Mouse (Mus musculus): ENCODE measurements around the gene Myod1. TPM values are rescaled to one million over a fixed set of nuclear protein-coding genes. Genes with fewer than 3 reads are reported as not detected.
A peak's percentile ranks its signal among the peaks of the same experiment; 100 is the strongest.

The Myod1 gene
- polyA plus RNA-seq (2017; shearing (Covaris generic)) = not detected

DNA sequence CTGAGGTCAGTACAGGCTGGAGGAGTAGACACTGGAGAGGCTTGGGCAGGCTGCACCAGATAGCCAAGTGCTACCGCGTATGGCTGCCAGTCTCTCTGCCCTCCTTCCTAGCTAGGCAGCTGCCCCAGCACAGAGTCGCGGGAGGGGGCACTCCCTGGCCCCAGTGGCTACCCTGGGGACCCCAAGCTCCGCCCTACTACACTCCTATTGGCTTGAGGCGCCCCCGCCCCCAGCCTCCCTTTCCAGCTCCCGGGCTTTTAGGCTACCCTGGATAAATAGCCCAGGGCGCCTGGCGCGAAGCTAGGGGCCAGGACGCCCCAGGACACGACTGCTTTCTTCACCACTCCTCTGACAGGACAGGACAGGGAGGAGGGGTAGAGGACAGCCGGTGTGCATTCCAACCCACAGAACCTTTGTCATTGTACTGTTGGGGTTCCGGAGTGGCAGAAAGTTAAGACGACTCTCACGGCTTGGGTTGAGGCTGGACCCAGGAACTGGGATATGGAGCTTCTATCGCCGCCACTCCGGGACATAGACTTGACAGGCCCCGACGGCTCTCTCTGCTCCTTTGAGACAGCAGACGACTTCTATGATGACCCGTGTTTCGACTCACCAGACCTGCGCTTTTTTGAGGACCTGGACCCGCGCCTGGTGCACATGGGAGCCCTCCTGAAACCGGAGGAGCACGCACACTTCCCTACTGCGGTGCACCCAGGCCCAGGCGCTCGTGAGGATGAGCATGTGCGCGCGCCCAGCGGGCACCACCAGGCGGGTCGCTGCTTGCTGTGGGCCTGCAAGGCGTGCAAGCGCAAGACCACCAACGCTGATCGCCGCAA lies at the start of gene Myod1:
TSS of gene Myod1 (plus strand) at position 303 of the 836 bp plus-strand sequence.
- ATAC-seq = no peak

GRCm38 (mm10) chr7:46327896-46328295 lies 48.4 kb upstream of the Myod1 start:
- ATAC-seq = no peak

- no peak for ATAC-seq
Measured at GRCm38 (mm10) chr7:46337397-46337796, 38.9 kb upstream of the Myod1 start.

DNA sequence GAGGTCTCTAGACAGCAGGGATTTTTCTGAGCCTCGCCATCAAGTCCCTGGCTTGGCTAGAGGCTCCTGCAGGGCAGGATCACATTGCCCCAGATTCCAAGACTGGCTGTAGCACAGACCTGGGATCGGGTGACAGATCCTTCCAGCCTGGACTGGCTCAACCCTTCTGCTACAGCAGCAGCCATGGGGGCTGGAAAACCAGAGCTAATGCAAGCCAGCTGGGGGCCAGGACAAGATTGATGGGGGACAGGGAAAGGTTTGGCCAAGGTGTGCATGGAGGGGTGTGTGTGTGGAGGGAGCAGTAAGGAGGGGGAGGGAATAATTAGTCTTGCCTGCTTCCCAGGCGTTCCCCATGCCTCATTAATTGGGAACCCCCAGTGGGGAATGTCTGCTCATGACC lies 36.5 kb upstream of the Myod1 start:
- no peak for ATAC-seq

DNA sequence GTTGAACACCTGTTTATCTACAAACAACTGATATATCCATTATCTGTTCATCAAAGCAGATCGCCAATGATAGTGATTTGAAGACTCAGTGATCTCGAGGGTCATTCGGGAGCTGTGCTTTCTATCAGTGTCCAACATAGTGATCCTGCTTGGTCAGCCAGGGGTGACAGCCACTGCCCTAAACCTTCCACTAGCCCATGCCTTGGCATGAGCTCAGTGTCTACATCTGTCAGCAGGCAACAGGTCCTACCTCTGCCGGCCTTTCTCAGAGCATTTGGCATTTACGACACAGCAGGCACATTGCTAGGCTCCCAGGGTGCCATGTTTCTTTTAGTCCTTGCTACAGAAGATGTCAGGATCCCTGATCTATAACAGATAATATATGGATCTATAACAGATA lies 36.0 kb upstream of the Myod1 start:
- ATAC-seq = no peak

DNA sequence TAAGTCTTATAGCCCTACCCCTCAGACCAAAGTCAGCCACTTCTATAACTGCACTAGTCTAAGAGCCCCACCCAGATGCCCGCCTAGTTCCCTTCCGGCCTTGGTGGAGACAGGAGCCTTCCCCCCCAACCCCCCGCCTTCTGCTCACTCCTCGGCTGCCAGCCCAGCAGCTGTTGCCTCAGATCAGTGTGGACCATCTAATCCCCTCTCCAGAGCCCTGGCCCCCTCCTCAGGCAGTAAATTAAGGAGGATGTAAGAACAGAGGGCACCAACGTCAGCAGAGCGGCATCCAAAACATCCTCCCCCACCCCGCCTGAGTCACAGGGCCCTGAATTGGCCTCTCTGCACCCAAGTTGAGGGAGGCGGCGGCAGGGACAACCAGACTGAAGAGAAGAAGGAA lies 34.8 kb upstream of the Myod1 start:
- ATAC-seq = no peak

DNA sequence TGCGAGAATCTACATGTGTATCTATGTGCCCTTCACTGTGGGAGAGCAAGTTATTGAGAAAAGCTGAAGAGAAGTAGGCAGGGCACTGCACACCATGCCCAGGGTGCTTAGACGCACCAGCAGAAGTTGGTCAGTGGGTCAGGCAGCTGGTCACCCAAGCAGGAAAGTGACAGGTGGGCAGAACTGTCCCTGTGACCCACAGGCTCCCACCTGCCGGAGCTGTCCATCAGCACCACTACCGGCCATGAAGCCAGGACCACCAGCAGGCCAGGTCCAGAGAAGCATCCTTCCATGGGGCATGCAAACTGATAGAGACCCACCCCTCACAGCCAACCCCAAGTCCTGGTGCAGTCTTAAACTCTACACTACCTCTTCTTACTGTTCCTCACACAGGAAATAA lies 28.6 kb upstream of the Myod1 start:
- ATAC-seq = no peak

GRCm38 (mm10) chr7:46348813-46349212 lies 27.5 kb upstream of the Myod1 start:
- ATAC-seq = no peak

DNA sequence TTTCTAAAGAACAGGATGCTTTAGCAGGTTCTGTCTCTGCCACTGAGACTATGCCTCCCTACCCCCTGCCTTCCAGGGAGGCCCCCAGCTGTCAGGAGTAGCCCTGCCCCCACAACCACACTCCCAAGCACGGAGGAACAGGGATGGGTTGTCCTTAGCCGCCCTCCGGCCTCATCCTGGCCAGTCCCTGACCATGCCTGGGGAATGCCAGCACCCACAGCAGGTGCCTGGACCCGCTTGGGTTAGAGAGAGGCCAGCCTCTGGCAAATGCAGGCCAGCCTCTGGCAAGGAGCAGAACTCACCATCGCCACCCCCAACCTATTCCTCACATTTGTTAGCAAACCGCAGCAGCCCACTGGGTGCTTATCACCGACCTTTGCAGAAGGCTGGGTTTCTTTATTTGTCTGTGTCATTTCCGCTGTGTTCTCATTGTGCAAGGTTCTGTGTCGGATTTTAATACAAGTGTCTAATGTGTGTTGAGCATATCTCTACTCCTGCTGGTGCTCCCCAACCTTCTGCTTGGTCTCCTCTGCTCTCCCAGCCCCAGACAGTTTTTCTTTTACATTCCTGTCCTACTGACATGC lies 26.1 kb upstream of the Myod1 start:
- ATAC-seq = no peak

- ATAC-seq = no peak
Measured at GRCm38 (mm10) chr7:46352748-46353147, 23.5 kb upstream of the Myod1 start.

DNA sequence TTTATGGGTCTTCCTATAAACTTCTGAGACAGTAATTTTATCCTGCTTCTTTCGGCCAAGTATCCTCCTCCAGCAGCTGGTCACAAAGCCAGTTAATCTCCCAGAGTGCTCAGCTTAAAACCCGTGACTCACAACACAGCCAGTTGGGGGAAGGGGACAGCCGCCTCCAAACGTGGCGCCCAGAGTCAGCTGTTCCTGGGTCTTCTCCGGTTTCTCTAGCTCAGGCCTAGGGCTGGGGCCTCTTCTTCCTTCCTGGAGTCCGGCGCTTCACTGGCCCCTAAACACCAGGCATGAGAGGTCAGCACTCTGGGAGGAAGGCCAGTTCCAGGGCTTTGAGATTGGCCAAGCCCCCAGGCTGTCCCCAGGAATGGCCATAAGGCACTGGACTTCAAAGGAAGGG lies 23.1 kb upstream of the Myod1 start:
- no peak for ATAC-seq

GRCm38 (mm10) chr7:46353875-46354274 lies 22.4 kb upstream of the Myod1 start:
- no peak for ATAC-seq

- ATAC-seq = no peak
Measured at GRCm38 (mm10) chr7:46361776-46362175, 14.5 kb upstream of the Myod1 start.

DNA sequence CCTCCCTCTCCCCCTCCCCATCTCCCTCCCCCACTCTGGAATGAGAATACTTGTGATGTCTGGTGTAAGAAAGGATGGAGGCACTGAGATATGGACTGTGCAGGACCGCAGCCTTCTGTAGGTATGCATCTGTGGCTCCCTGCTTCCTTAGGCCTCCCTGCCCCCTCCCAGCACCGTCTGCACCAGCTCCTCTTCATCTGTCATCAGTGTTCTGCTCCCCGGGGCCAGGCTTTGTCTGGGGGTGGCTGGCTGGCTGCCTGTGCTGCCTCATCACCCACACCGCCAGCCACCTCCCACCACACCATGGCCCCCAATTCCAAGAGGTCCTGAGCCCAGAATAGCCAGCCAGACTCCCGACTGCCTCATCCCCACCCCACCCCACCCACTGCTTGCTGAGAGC lies 12.1 kb upstream of the Myod1 start:
- no peak for ATAC-seq

DNA sequence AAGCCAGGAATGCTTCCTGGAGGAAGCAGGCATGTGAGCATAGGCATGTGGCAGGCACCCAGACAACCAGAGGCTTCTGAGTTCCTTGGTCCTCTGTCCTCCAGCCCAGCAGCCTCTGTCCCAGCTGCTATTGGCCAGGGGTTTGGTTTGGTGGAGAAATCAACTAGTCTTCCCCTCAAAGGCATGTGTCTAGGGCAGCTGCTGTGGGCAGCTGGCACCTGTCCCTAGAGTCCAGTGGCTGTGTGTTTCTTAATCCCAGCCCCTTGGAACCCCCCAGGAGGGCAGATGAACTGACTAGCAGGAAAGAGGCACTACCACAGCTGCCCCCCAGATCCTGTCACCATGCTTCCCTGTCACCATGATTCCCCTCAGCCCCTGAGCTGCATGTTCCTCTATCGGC lies 10.5 kb upstream of the Myod1 start:
- no peak for ATAC-seq

DNA sequence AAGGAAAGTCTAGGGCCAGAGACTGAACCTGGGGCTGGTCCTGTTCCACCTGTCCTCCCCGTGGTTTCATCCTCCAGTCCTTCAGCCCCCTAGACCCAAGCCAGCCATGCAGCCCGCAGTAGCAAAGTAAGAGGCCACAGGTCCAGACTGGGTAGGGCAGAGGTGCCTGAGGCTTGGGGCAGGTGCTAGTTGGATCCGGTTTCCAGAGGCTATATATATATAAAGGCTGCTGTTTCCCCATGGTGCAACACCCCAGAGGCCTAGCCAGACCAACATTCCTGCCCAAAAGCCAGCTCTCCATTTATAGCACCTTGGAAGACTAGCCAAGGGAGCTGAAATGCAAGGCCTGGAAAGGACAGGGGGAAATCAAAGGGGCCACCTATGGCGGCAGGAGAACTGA lies 5.2 kb upstream of the Myod1 start:
- no peak for ATAC-seq

- ATAC-seq = no peak
Measured at GRCm38 (mm10) chr7:46377008-46377346, 703 bp downstream of the Myod1 start.

DNA sequence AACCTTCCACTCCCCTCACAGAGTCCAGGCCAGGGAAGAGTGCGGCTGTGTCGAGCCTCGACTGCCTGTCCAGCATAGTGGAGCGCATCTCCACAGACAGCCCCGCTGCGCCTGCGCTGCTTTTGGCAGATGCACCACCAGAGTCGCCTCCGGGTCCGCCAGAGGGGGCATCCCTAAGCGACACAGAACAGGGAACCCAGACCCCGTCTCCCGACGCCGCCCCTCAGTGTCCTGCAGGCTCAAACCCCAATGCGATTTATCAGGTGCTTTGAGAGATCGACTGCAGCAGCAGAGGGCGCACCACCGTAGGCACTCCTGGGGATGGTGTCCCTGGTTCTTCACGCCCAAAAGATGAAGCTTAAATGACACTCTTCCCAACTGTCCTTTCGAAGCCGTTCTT lies 1.8 kb downstream of the Myod1 start:
- ATAC-seq = no peak

- ATAC-seq = peak; percentile 95
Measured at GRCm38 (mm10) chr7:46378983-46379382, 2.7 kb downstream of the Myod1 start.

GRCm38 (mm10) chr7:46380625-46381024 lies 4.4 kb downstream of the Myod1 start:
- ATAC-seq = no peak

DNA sequence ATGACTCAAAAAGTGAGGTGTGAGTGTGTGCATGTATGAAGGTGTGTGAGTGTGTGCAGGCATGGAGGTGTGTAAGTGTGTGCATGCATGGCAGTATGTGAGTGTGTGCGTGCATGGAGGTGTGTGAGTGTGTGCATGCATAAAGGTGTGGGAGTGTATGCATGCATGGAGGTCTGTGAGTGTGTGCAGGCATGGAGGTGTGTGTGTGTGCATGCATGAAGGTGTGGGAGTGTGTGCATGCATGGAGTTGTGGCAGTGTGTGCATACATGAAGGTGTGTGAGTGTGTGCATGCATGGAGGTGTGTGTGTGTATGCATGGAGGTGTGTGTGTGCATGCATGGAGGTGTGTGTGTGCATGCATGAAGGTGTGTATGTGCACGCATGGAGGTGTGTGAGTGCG lies 11.2 kb downstream of the Myod1 start:
- no peak for ATAC-seq

GRCm38 (mm10) chr7:46389456-46390085 lies 13.3 kb downstream of the Myod1 start:
- ATAC-seq = peak; percentile 80

- ATAC-seq = no peak
Measured at GRCm38 (mm10) chr7:46390226-46390625, 14.0 kb downstream of the Myod1 start.

- peak; percentile 79 for ATAC-seq
Measured at GRCm38 (mm10) chr7:46391701-46392100, 15.4 kb downstream of the Myod1 start.
